Mouse (Mus musculus): ENCODE data around the gene Anapc15. TPM values are rescaled to one million over a fixed set of nuclear protein-coding genes. Genes with fewer than 3 reads are reported as not detected.

Gene Anapc15
- total RNA-seq (2021): 10 to 100 TPM; 31.4 to 32.6 TPM
- long read RNA-seq, experiment 1, partial matches to known transcripts: 10 of 30 reads
- long read RNA-seq, experiment 1, other reads (novel, unspliced or antisense): 13 of 30 reads
- long read RNA-seq, experiment 2, transcript Anapc15-210 (6 exons, 3,103 nt): major isoform, 5 of 20 reads
- long read RNA-seq, experiment 2, partial matches to known transcripts: 4 of 20 reads
- long read RNA-seq, experiment 2, other reads (novel, unspliced or antisense): 4 of 20 reads

GRCm38 (mm10) chr7:101863415-101863814 lies at the start of gene Anapc15:
TSS of gene Anapc15 (plus strand) at chr7:101863715.
- intact Hi-C loops (cut with DNase I): no loop called here
- DNase-seq (ENCODE audit: extremely low spot score in 1 of 2, low spot score in 2 of 2): no peak
- Histone ChIP-seq H3K27ac (no peak within 1 kb of the TSS), H3K4me3 (no peak within 1 kb of the TSS)
- no peak for TF ChIP-seq CTCF (IDR thresholded peaks at IDR 0.05)

- Histone ChIP-seq H3K27ac (no peak within 1 kb of the TSS), H3K4me3 (0 out of 2 replicates have a peak within 1 kb of the TSS, but pooled peaks have one; percentile 11)
- DNase-seq (ENCODE audit: extremely low spot score in 1 of 2, low spot score in 2 of 2): no peak
- no peak for TF ChIP-seq CTCF (IDR thresholded peaks at IDR 0.05)
- intact Hi-C loops (cut with DNase I): no loop called here
Measured at GRCm38 (mm10) chr7:101817861-101818401, 45.6 kb upstream of the Anapc15 start, which contains the start of gene Phox2a. TSS of gene Phox2a (plus strand) at chr7:101818313.

- intact Hi-C loops (cut with DNase I): no loop called here
- no peak for TF ChIP-seq CTCF (IDR thresholded peaks at IDR 0.05)
Measured at GRCm38 (mm10) chr7:101820295-101821030, 43.1 kb upstream of the Anapc15 start.

GRCm38 (mm10) chr7:101821571-101822501 lies 41.7 kb upstream of the Anapc15 start:
- peak in 1 of 2 experiments; percentile 36 for DNase-seq (ENCODE audit: extremely low spot score in 1 of 2, low spot score in 2 of 2)
- TF ChIP-seq CTCF (IDR thresholded peaks at IDR 0.05): no peak
- H3K4me3 ChIP-seq: peak overlapping the region; percentile 29
- intact Hi-C loops (cut with DNase I): no loop called here
- H3K27ac ChIP-seq: no peak overlapping the region

More at GRCm38 (mm10) chr7:101820295-101821030, 43.1 kb upstream of the Anapc15 start:
- H3K27ac ChIP-seq: no peak overlapping the region
- no peak for DNase-seq (ENCODE audit: extremely low spot score in 1 of 2, low spot score in 2 of 2)
- H3K4me3 ChIP-seq: no peak overlapping the region

- intact Hi-C loops (cut with DNase I): no loop called here
- no peak for DNase-seq (ENCODE audit: extremely low spot score in 1 of 2, low spot score in 2 of 2)
- TF ChIP-seq CTCF (IDR thresholded peaks at IDR 0.05): peak; percentile 40
- Histone ChIP-seq H3K4me3 (no peak overlapping the region), H3K27ac (no peak overlapping the region)
Measured at GRCm38 (mm10) chr7:101822836-101823757, 40.4 kb upstream of the Anapc15 start.

- no peak for DNase-seq (ENCODE audit: extremely low spot score in 1 of 2, low spot score in 2 of 2)
- TF ChIP-seq CTCF (IDR thresholded peaks at IDR 0.05): no peak
- H3K4me3 ChIP-seq: no peak overlapping the region
- intact Hi-C loops (cut with DNase I): no loop called here
- no peak overlapping the region for H3K27ac ChIP-seq
Measured at GRCm38 (mm10) chr7:101823758-101824630, 39.5 kb upstream of the Anapc15 start.

- no peak for DNase-seq (ENCODE audit: extremely low spot score in 1 of 2, low spot score in 2 of 2)
- intact Hi-C loops (cut with DNase I): loop anchor here (5.0 kb wide), 1 partner anchor 43 kb away; no protein-coding TSS in a partner anchor
- Histone ChIP-seq H3K27ac (no peak overlapping the region), H3K4me3 (no peak overlapping the region)
- TF ChIP-seq CTCF (IDR thresholded peaks at IDR 0.05): peak; percentile 25
Measured at GRCm38 (mm10) chr7:101830373-101830772, 33.1 kb upstream of the Anapc15 start.

GRCm38 (mm10) chr7:101831437-101831836 lies 32.1 kb upstream of the Anapc15 start:
- intact Hi-C loops (cut with DNase I): loop anchor here (5.0 kb wide), 1 partner anchor 44 kb away; no protein-coding TSS in a partner anchor
- H3K4me3 ChIP-seq: no peak overlapping the region
- no peak overlapping the region for H3K27ac ChIP-seq
- no peak for TF ChIP-seq CTCF (IDR thresholded peaks at IDR 0.05)
- DNase-seq (ENCODE audit: extremely low spot score in 1 of 2, low spot score in 2 of 2): no peak

GRCm38 (mm10) chr7:101832372-101832771 lies 31.1 kb upstream of the Anapc15 start:
- no peak for DNase-seq (ENCODE audit: extremely low spot score in 1 of 2, low spot score in 2 of 2)
- Histone ChIP-seq H3K27ac (no peak overlapping the region), H3K4me3 (no peak overlapping the region)
- intact Hi-C loops (cut with DNase I): loop anchor here (5.0 kb wide), 1 partner anchor 45 kb away; no protein-coding TSS in a partner anchor
- TF ChIP-seq CTCF (IDR thresholded peaks at IDR 0.05): no peak

Measured in left cerebral cortex, adult 2 months (tissue).